In the genomic region with DNA sequence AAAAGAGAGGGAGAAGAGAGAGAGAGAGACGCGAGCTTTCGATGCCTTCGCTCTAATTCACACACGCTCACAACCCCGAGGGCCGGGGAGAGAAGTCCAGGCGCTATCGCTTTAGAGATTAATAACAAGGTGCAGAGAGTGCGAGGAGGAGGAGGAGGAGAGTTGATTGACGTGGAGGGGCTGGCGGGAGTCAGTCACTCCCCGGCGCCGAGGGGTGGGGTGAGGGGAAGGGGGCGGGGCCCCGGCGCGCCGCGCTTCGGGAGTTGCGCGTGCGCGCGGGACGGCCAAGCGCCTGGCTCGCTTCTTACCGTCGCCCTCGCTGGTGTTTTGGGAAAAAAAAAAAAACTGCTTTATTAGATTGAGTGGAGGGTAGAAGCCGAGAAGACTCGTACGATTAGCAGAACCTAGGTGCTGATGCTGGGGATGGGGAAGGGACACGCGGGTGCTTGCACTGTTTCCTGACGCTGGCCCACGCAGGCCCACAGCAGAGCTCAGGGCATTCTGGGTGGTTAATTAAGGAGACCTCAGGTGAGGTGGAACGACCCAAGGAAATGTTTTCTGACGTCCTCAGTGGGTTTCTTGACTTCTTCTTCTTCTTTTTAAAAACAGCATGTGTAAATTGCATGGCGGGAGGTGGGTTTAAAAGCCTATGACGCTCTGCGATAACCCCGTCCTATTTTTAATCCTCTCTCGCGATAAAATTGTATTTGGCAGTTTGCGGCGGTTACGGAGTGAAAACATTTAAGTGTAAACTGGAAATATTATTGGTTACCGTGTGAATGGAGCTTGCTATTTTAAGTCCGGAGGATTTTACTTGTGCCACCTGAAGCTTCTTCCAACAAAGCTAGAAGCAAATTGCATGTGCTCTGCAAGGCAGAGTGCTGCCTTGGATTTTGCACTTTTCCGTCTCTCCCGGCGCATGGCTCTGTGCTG, we compare ENCODE assay signal across 8 mouse cellular contexts. TPM values are rescaled to one million over a fixed set of nuclear protein-coding genes. Genes with fewer than 3 reads are reported as not detected.
DNase-seq lines count a peak whose midpoint lies in the region; ATAC-seq lines count a peak whose summit lies in the region.

No protein-coding gene starts in this region.

- intact Hi-C loops in gastrocnemius, postnatal 14 days (cut with DNase I; ENCODE audit: low total_unique reads) = loop anchor here (5.0 kb wide), 1 partner anchor 45 kb away; the partner anchor contains the start of gene Mrpl1
- intact Hi-C loops in left cerebral cortex, postnatal 14 days (cut with DNase I) = loop anchor here (2.0 kb wide), 1 partner anchor 46 kb away; the partner anchor contains the start of gene Mrpl1

- peak; percentile 85 to 95 for DNase-seq in adrenal gland, adult (ENCODE audit: inconsistent age in 2 of 2, low spot score in 1 of 2)
- peak; percentile 91 for DNase-seq in embryo, embryonic 10.5 days (ENCODE audit: low spot score)
- peak; percentile 87 for DNase-seq in gastrocnemius, postnatal 14 days
- DNase-seq in left cerebral cortex, postnatal 14 days (ENCODE audit: low spot score in 2 of 2) = peak; percentile 76 to 78
- DNase-seq in mesoderm, embryonic 11.5 days (ENCODE audit: low read depth, low spot score) = peak; percentile 88
- peak; percentile 59 to 66 for DNase-seq in right cerebral cortex, postnatal 36 days (ENCODE audit: low spot score in 2 of 2)
- DNase-seq in yolk sac, embryonic 10.5 days (ENCODE audit: low spot score) = peak; percentile 92

- peak; percentile 57 for ATAC-seq in inflammation-experienced regulatory T-cells, adult 6 months

RNA-seq across cellular contexts. Expression of gene Cnot6l, which starts 1.3 kb away (rescaled TPM):
- total RNA-seq in gastrocnemius, postnatal 14 days (2021) = 10 to 100 TPM; 37.8 to 46.4 TPM
- 10 to 100 TPM; 72.0 to 92.4 (median 79.4) TPM for polyA plus RNA-seq in inflammation-experienced regulatory T-cells, adult 6 months (2017; shearing (Covaris generic))
- total RNA-seq in left cerebral cortex, postnatal 14 days (2021) = 10 to 100 TPM; 67.1 to 69.6 TPM

RNA-seq across cellular contexts. Expression of gene Mrpl1, which starts 46.6 kb away (rescaled TPM):
- total RNA-seq in gastrocnemius, postnatal 14 days (2021) = 10 to 100 TPM; 21.1 to 22.2 TPM
- 10 to 100 TPM; 21.8 to 24.4 (median 23.1) TPM for polyA plus RNA-seq in inflammation-experienced regulatory T-cells, adult 6 months (2017; shearing (Covaris generic))
- 10 to 100 TPM; 12.9 to 14.5 TPM for total RNA-seq in left cerebral cortex, postnatal 14 days (2021)

Comparison
In these comparisons a context has a peak if more than half of its experiments do, and no peak if none do; other contexts are left out.
1. Peak in every context shown above with its lines: DNase-seq and ATAC-seq.